Mouse (Mus musculus): ENCODE data around the gene Ptgir.

DNA sequence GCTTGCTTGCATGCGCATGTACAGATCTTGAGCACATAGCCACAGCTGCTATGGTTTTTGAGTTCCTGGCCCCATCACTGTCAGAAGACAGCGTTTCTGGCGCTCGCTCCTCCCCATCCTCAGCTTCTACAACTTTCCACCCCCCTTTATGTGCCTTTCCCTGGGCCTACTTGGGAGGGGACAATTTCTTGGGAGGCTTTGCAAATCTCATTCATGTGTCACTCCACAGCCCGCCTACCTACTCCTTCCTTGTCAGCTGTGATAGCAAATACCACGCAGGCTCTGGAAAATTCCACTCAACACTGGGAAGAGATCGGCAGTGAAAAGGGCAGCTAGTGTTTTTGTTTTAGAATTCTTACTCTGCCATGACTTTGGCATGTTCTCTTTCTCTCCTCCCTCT is 34.0 kb downstream of the Ptgir start:
- no peak for TF ChIP-seq CTCF (IDR thresholded peaks at IDR 0.05; ENCODE audit: low read depth, low read length)
- no peak for TF ChIP-seq POLR2A (IDR thresholded peaks at IDR 0.05; ENCODE audit: insufficient read depth, low read length)
